Mouse (Mus musculus): ENCODE data around the gene Mctp2.
A peak's percentile ranks its signal among the peaks of the same experiment; 100 is the strongest.

The Mctp2 gene

GRCm38 (mm10) chr7:72165726-72166701, 140.4 kb downstream of the Mctp2 start:
- no peak for DNase-seq (ENCODE audit: low spot score in 2 of 2)

GRCm38 (mm10) chr7:72162256-72162655, 144.2 kb downstream of the Mctp2 start:
- no peak for DNase-seq (ENCODE audit: low spot score in 2 of 2)

GRCm38 (mm10) chr7:72159513-72160063, 146.8 kb downstream of the Mctp2 start:
- no peak for DNase-seq (ENCODE audit: low spot score in 2 of 2)

- DNase-seq (ENCODE audit: low spot score in 2 of 2): no peak
Measured at GRCm38 (mm10) chr7:72150799-72151708, 155.4 kb downstream of the Mctp2 start.

DNA sequence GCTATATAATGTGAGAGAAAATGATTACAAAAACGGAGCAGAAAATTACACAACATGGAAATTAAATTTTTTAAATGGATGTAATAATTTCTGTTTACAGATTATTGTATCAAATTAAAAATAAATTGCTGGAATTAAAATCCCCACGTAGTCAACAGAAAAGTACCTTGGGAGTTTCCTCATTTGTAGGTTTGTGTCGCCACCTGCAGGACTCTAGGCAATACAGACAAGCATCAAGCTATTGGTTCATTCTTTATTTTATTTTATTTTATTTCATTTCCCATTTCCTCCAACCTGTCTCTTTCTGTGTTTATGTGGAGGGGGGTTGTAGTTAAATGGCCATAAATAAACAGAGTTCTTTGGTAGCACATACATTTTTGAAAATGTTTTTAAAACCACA, 157.3 kb downstream of the Mctp2 start:
- DNase-seq (ENCODE audit: low spot score in 2 of 2): peak in 1 of 2 experiments; percentile 22

DNA sequence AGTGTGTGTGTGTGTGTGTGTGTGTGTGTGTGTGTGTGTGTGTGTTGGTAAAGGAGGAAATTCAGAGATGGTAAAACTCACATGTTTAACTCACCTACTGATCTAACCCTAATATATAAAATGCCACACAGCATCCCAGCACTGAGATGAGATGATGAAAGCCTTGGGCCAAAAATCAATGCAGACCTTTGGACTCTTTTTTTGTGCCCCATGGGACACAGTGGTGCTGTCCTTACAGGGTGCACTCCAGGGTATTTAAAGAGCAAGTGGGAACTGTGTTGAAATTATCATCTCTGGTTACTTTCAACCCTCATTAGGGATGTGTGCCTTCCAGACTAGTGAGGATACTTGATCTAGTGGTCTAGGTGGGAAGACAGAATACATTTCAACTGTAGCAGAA, 159.6 kb downstream of the Mctp2 start:
- no peak for DNase-seq (ENCODE audit: low spot score in 2 of 2)

DNA sequence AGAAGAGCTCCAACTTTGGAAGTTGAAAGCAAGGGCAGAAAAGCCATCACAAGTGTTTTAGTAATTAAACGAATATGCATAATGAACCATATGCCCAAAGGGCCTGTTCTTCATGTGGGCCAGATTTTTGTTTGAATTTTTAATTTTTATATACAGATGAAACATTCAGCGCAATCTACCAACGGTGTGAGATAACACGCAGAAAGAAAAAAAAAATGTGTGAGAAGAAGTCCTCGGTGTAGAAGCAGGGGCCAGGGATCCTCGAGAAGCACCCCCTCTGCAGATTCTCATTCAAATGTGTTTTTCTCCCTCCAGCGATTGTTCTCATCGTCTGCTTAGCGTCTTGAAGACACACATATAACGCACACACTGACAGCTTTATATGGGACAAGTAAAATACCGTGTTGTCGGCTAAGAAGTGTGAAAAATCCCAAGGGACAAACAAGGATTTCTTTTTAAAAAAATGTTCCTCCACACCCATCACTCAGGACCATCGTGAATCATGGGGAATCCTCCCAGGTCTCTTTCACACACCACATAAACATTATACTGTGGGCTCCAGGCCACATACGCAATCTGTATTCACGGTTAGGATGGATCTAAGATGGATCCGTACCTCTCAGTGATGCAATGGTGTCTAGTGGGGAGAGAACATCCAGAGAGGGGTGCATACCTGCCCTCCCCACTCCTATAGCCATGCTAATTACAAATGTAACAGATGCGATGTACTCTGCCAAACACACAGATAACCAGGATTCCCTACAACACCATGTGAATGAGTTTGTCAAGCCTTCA, 160.5 kb downstream of the Mctp2 start:
- no peak for DNase-seq (ENCODE audit: low spot score in 2 of 2)

DNA sequence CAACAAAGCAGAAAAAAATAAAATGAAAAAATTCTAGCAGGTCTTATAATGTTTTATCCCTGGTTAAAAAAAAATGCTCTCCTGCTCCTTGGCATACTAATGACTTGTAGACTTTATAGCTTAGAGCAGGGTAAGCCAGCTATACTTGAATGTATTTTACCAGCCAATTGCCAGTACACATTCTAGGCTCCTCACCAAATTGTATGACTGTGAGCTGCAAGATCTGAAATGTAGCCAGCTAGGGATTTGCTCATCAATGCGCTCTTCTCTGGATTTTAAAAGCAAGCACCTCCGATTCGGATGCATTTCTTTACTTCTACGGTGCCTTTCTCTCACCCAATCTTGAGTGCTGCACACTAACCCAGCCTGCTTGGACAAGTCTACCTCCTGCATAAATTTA, 167.7 kb downstream of the Mctp2 start:
- no peak for DNase-seq (ENCODE audit: low spot score in 2 of 2)

DNA sequence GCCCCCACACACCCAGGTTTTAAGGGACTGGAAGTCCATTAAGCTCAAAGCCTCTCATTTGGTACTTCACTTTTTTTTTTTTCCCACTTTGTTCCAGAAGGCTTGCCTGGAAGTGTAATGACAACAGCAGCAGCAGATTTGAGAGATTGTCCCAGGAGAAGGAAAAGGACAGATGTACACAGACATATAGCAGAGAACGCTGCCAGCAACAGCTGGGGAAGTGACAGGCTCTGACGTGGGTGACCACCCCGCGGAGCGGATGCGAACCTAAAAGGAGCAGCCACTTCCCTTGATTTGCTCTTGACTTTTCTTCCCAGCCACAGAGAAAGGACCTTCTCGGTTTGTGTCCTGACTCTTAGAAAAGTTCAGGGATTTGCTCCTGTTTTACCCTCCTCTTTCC, 185.4 kb downstream of the Mctp2 start:
- DNase-seq (ENCODE audit: low spot score in 2 of 2): no peak

- no peak for DNase-seq (ENCODE audit: low spot score in 2 of 2)
Measured at GRCm38 (mm10) chr7:72119713-72120112, 186.7 kb downstream of the Mctp2 start.

GRCm38 (mm10) chr7:72117376-72118077, 188.9 kb downstream of the Mctp2 start:
- no peak for DNase-seq (ENCODE audit: low spot score in 2 of 2)

- no peak for DNase-seq (ENCODE audit: low spot score in 2 of 2)
Measured at GRCm38 (mm10) chr7:72115073-72115472, 191.3 kb downstream of the Mctp2 start.

- DNase-seq (ENCODE audit: low spot score in 2 of 2): no peak
Measured at GRCm38 (mm10) chr7:72110578-72110977, 195.8 kb downstream of the Mctp2 start.

- no peak for DNase-seq (ENCODE audit: low spot score in 2 of 2)
Measured at GRCm38 (mm10) chr7:72108639-72109399, 197.6 kb downstream of the Mctp2 start.

DNA sequence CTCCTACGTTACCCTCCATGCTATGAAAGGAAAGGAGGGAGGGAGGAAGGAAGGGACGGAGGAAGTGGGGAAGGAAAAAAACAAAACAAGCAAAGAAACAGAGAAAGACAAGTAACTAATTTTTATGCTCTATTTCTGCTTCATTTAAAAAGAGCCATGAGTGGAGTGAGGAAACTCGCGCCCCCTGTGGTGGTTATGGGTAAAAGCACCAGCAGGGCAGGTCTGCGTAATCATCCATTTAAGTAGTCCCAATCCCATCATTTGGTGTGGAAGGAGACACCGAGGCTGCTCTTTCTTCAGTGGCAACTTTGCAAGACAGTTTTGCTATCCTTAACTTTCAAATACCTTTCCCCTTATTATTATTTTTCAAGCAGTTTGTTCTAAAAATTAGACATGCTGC, 202.2 kb downstream of the Mctp2 start:
- no peak for DNase-seq (ENCODE audit: low spot score in 2 of 2)

DNA sequence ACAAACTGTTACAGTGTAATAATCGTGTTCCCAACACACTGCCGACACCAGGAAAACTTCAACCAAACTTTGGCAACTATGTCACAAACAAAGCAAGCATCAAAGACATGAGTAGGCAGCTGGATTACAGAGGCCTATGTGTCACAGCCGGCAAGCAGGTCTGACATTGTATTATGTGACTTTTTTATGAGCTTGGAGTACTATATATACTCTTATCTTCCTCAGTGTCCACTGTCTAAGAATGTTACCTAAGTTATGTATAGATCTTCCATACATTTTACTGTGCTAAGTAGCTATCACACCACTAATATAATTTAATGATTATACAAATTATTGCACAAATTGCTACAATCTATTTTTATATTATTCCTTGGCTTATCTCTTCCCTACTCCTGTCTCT, 202.8 kb downstream of the Mctp2 start:
- no peak for DNase-seq (ENCODE audit: low spot score in 2 of 2)

GRCm38 (mm10) chr7:72100683-72101082, 205.7 kb downstream of the Mctp2 start:
- no peak for DNase-seq (ENCODE audit: low spot score in 2 of 2)

DNA sequence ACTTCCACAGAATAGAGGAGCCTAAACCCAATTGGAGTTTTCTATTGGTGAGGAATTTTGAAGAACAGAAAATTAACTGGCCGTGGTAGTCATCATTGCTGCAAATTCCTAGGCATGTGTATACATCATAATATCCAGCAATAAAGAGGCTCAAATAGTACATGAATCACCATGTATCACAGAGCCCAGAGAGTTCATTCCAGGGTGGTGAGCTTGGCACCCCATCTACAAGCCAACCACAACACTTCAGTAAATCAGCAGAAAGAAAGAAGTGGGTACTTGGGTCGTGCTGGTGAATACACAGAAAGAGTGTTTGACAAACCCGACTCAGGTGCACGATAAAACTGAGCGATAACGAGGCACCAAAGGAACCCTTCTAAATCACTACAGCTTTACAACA, 207.8 kb downstream of the Mctp2 start:
- DNase-seq (ENCODE audit: low spot score in 2 of 2): no peak

DNA sequence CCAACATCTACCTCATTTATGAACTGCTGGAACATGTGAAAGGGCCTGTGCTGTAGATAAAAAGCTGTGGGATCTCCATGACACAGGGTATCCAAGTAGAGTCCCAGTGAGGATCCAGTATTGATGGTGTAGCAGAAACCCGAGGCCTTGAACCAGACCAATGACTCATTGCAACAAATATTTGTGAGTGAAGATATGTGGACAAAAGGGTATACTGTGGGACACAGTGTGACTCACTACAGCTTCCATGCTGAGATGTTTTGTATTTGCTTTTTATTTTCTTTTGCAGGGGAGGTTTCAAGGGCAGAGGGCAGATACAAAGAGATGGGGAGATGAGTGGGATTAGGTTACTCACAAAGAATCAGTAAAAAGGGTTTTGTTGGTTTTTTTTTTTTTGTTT, 209.4 kb downstream of the Mctp2 start:
- DNase-seq (ENCODE audit: low spot score in 2 of 2): no peak

GRCm38 (mm10) chr7:72096433-72096832, 210.0 kb downstream of the Mctp2 start:
- no peak for DNase-seq (ENCODE audit: low spot score in 2 of 2)
